Mouse (Mus musculus) embryonic fibroblast, embryonic 13.5 days (primary cell): Measurements from ENCODE around the gene Ap5z1. TPM values are rescaled to one million over a fixed set of nuclear protein-coding genes. Genes with fewer than 3 reads are reported as not detected.
A peak's percentile ranks its signal among the peaks of the same experiment; 100 is the strongest.

Experiments used
- H3K27ac ChIP-seq: 2 replicates; pipeline ENCODE4 v1.5.1; 2012; ENCODE audit warnings: low read length, control low read depth, inconsistent platforms; ENCODE audit not compliant: insufficient read depth
- H3K4me1 ChIP-seq: 2 replicates; pipeline ENCODE4 v1.6.1; 2011; ENCODE audit warnings: low read length; ENCODE audit not compliant: control insufficient read depth, insufficient read depth
- H3K4me3 ChIP-seq: 2 replicates; pipeline ENCODE4 v1.5.1; 2011; ENCODE audit warnings: mild to moderate bottlenecking, control low read depth, low read length; ENCODE audit not compliant: insufficient read depth
- CTCF ChIP-seq: IDR thresholded peaks from 2 replicates; pipeline ENCODE4 v1.5.1; 2011; ENCODE audit warnings: mild to moderate bottlenecking, control low read depth, low read length, moderate library complexity, borderline replicate concordance; ENCODE audit not compliant: insufficient read depth
- POLR2A ChIP-seq: IDR thresholded peaks from 2 replicates; pipeline ENCODE4 v1.6.1; 2011; ENCODE audit warnings: low read depth, mild to moderate bottlenecking, control low read depth, low read length, moderate library complexity
- polyA plus RNA-seq: library from polyadenylated mRNA; stranded (reverse); fragments of >200 nt; gene quantifications from 2 replicates; pipeline ENCODE4 v1.2.4, GENCODE M21; 2011; ENCODE audit warnings: low read depth; ENCODE audit not compliant: missing spikeins, insufficient read length

Gene Ap5z1
- polyA plus RNA-seq, 1 experiment, result 10.1 TPM

DNA sequence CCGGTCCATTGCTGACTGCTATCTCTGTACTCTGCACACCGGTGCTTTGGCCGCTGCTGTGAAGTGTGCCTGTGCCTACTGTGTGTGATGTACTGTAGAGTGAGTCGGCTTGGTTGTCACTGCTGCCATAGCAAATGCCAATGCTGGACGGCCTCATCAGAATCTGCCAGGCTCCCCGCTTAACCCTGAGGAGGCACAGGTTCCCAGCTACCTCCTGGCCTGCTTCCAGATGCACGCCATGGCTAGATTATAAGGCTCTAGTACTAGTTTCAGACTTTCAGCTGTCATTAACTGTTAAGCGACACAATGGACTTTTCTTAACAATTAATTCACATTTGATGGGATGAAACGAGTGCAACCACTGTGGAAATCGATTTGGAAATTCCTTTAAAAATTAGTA lies 40.6 kb upstream of the Ap5z1 start:
- H3K27ac ChIP-seq, result no peak overlapping the region
- TF ChIP-seq POLR2A (no peak), CTCF (no peak)
- no peak overlapping the region for H3K4me3 ChIP-seq
- peaks cover 17% of the 10 kb centered on the region for H3K4me1 ChIP-seq

DNA sequence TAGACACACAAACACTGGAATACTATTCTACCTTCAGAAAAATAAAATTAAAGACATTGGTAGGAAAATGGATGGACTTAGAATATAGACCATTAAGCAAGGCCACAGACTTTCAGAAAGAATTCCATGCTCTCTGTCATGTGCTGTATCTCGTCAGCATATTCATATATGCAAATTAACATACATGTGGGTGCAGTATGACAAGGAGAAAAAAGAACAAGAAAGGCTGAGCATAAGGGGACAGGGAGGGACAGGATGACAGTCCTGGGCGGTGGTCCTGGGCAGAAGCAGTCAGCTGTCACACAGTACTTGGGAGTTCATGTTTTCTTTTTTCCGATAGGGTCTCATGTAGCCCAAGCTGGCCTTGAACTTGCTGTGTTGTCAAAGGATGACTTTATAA lies 40.0 kb upstream of the Ap5z1 start:
- Histone ChIP-seq H3K27ac (no peak overlapping the region), H3K4me3 (no peak overlapping the region), H3K4me1 (peaks cover 17% of the 10 kb centered on the region)
- TF ChIP-seq CTCF, result no peak
- no peak for TF ChIP-seq POLR2A

DNA sequence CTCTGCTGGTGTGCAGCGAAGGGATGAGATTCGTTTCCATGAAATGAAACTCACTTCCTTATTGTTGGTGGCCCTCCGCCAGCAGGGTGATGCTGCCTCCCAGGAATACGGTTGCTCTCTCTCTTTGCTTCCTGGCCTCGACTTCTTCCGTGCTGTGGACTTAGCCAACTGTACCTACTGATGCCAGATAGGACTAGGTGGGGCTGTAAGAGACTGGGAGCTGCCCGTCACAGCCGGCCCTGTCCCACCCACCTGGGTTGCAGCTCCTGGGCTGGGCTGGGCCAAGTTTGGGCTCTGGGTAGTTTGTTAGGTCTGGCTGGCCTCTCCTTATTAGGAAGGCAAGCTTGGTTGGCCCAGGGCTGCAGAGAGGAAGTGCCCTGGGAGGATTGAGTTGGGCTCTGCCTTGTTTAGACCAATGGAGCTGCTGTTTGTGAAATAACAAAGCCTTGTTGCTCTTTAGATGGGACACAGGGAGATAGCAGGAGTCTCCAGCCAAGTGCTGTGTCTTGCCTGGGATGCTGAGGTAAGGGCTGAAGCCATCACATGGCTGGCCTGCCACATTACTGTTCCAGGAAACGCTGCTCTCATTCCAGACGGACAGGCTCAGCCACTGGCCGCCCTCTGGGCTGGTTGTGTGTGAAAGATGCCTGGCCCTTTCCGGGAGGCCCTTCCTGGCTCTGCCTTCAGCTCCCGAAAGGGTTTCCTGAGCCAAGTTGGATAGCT lies 39.0 kb upstream of the Ap5z1 start:
- Histone ChIP-seq H3K27ac (peak overlapping the region; percentile 78), H3K4me1 (peaks cover 17% of the 10 kb centered on the region), H3K4me3 (no peak overlapping the region)
- no peak for TF ChIP-seq CTCF
- TF ChIP-seq POLR2A, result peak; percentile 48; the same call in 1 of the 2 replicates

DNA sequence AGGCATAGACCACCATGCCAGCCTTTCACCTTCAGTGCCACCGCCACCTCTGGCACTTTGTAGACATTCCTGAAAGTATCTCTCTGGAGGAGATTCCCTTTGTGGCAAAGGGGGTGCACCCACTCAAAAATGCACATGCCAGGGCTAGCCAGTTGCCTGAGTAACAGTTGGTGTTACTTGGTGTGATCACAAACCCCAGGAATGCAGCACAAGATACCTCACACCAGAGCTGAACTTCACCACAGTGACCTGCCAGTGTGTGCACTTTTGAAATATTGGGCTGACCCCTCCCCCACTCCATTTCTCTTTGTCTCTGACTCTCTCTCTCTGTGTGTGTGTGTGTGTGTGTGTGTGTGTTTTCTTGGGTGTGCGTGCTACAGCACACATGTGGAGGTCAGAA lies 37.3 kb upstream of the Ap5z1 start:
- Histone ChIP-seq H3K4me1 (peaks cover 17% of the 10 kb centered on the region), H3K4me3 (no peak overlapping the region), H3K27ac (peak overlapping the region; percentile 78; the same call in 1 of the 2 replicates)
- TF ChIP-seq CTCF (no peak), POLR2A (no peak)

DNA sequence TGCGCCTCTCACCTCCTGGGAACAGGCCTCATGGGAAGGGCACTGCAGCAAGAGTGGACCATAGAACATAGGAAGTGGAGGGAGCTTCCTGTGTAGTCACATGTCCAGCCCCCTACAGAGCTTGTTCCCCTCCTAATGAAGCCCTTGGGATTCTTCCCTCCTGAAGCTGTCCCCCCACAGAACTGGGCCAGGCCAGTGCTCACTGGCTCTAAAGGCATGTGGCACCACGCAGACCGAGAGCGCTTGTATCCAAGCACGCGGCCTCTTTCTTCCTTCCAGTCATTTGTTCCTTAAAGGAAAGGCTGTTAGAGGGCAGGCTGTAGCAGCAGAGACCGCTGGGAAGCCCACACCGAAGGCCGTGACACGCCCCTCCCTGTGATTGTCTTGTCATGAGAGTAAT lies 35.9 kb upstream of the Ap5z1 start:
- no peak overlapping the region for H3K27ac ChIP-seq
- TF ChIP-seq CTCF (no peak), POLR2A (no peak)
- H3K4me1 ChIP-seq, result peaks cover 20% of the 10 kb centered on the region
- no peak overlapping the region for H3K4me3 ChIP-seq

DNA sequence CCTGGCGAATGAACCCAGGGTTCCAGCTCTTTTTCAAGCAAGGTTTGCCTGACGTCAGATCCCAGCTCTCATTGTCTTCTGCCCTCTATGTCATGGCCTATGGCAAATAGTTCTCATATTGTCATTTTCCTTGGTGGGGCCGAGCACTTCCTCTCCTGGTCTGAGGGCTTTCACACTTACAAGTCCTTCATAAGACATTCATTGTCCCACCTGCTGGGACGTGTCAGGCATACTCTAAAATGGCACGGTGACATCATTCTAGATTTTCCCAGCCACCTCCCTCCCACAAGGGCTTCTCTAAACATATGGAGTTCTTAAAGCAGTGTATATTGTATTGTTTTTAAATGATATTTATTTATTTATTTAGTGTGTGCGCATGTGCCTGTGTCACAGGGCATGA lies 35.1 kb upstream of the Ap5z1 start:
- Histone ChIP-seq H3K4me3 (no peak overlapping the region), H3K27ac (no peak overlapping the region), H3K4me1 (peaks cover 20% of the 10 kb centered on the region)
- TF ChIP-seq CTCF (no peak), POLR2A (no peak)

DNA sequence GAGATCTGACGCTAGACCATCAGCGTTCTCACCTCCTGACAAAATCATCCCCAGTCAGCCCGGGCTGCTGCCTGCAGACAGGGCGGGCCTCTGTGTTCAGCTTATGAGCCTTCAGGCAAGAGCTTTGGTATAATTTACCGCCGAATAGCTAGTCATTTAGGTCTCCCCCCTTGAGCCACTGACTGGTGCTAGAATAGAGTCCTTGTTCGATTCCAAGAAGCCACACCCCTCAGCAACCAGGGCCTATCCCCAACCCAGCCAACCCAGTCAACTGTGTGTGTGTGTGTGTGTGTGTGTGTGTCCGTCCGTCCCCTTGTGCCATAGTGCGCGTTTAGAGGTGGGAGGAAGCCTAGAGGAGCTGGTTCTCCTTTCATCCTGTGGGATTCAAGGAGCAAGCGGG lies 32.7 kb upstream of the Ap5z1 start:
- Histone ChIP-seq H3K27ac (no peak overlapping the region), H3K4me1 (peaks cover 9% of the 10 kb centered on the region; the same call in 1 of the 2 replicates), H3K4me3 (no peak overlapping the region)
- TF ChIP-seq CTCF, result no peak
- no peak for TF ChIP-seq POLR2A

DNA sequence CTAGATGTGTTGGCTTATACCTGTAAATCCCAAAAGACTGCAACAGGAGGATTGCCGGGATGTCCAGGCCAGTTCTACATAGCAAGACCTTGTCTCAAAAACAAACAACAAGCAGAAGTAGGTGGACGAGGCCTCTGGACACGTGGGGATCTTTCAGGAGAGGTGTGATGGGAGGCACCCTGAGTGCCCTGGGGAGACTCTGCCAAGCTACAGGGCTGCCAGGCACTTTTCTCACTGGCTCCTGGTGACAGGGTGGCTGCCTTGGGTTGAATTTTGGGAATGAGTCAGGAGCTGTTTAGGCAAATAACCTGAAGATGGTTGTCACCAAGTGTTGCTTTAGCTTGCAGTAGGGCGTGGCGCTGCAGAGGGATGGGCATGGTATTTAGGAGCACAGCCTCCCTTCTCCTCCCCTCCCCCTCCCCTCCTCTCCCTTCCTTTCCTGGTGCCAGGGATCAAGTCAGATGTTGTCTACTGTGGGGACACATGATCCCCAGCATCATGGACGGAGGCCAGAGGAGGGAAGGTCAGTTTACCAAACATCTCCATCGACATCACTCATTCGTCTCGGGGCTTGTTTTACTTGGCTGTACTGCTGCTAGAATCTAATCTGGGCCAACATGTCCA lies 31.8 kb upstream of the Ap5z1 start:
- Histone ChIP-seq H3K4me1 (peaks cover 7% of the 10 kb centered on the region; the same call in 1 of the 2 replicates), H3K27ac (no peak overlapping the region), H3K4me3 (no peak overlapping the region)
- no peak for TF ChIP-seq POLR2A
- no peak for TF ChIP-seq CTCF

DNA sequence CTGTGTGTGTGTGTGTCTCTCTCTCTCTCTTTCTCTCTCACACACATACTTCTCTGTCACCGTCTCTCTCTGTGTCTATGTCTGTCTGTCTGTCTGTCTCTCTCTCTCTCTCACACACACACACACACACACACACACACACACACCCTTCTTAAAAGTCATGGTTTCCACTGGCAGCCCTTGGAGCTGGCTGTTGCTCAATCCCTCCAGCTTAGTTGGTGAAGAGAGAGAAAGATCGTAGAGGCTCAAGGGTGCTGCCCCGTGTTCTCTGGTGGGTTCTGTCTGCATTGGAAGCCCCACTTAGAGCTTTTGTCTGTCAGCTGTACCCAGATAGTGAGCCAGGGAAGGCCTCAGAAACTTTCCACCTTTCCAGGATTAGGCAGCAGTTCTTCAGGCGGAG lies 31.0 kb upstream of the Ap5z1 start:
- Histone ChIP-seq H3K27ac (no peak overlapping the region), H3K4me1 (peaks cover 3% of the 10 kb centered on the region; the same call in 1 of the 2 replicates), H3K4me3 (no peak overlapping the region)
- TF ChIP-seq CTCF (no peak), POLR2A (no peak)

DNA sequence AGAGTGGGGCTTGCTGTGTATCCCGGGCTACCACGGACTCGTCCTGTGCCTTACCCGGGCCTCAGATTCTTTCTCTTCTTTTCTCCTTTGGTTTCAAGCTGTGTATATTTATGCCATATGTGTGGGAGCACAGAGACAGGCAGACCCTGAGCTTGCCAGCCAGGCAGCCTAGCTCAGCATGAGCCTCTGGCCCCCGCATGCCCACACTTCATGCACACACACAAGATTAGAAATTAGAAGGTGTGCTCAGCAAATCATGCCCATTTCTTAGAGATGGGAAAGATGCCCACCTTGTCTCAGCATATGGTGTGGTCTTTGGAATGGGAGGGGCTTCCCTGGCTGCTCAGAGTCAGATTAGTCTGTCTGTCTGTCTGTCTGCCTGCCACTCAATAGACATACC lies 29.7 kb upstream of the Ap5z1 start:
- Histone ChIP-seq H3K27ac (no peak overlapping the region), H3K4me1 (peaks cover 3% of the 10 kb centered on the region; the same call in 1 of the 2 replicates)

More for the DNA sequence above, 29.7 kb upstream of the Ap5z1 start:
- no peak overlapping the region for H3K4me3 ChIP-seq
- TF ChIP-seq CTCF, result no peak
- no peak for TF ChIP-seq POLR2A
